Mouse (Mus musculus): ENCODE results near the gene Bpifa2.
"Not testable (repeated sequence)": the region's sequence is repeated elsewhere in the genome, so short reads cannot be mapped to it uniquely, and the experiment has no call there.

Gene Bpifa2

GRCm38 (mm10) chr2:154007965-154008364 is at the start of gene Bpifa2:
Gene Bpifa2 (plus strand): TSS chr2:154008265.
- DNase-seq (ENCODE audit: low spot score in 2 of 2): no peak

GRCm38 (mm10) chr2:153962821-153963331 is 45.2 kb upstream of the Bpifa2 start:
- no peak for DNase-seq (ENCODE audit: low spot score in 2 of 2)

- no peak for DNase-seq (ENCODE audit: low spot score in 2 of 2)
Measured at GRCm38 (mm10) chr2:153963334-153963733, 44.7 kb upstream of the Bpifa2 start.

GRCm38 (mm10) chr2:153970221-153970620 is 37.8 kb upstream of the Bpifa2 start:
- no peak for DNase-seq (ENCODE audit: low spot score in 2 of 2)

- DNase-seq (ENCODE audit: low spot score in 2 of 2): no peak
Measured at GRCm38 (mm10) chr2:153974582-153974981, 33.5 kb upstream of the Bpifa2 start, which contains the start of gene Bpifa6. Gene Bpifa6 (plus strand): TSS chr2:153974945.

GRCm38 (mm10) chr2:153995770-153996169 is 12.3 kb upstream of the Bpifa2 start:
- peak; percentile 30 to 68 for DNase-seq (ENCODE audit: low spot score in 2 of 2)

- no peak for DNase-seq (ENCODE audit: low spot score in 2 of 2)
Measured at GRCm38 (mm10) chr2:154000501-154000900, 7.6 kb upstream of the Bpifa2 start.

GRCm38 (mm10) chr2:154001056-154001455 is 7.0 kb upstream of the Bpifa2 start:
- DNase-seq (ENCODE audit: low spot score in 2 of 2): no peak

- no peak for DNase-seq (ENCODE audit: low spot score in 2 of 2)
Measured at GRCm38 (mm10) chr2:154004456-154004855, 3.6 kb upstream of the Bpifa2 start.

- no peak for DNase-seq (ENCODE audit: low spot score in 2 of 2)
Measured at GRCm38 (mm10) chr2:154005094-154005493, 3.0 kb upstream of the Bpifa2 start.

- DNase-seq (ENCODE audit: low spot score in 2 of 2): no peak
Measured at GRCm38 (mm10) chr2:154005734-154006133, 2.3 kb upstream of the Bpifa2 start.

- no peak for DNase-seq (ENCODE audit: low spot score in 2 of 2)
Measured at GRCm38 (mm10) chr2:154006331-154006730, 1.7 kb upstream of the Bpifa2 start.

GRCm38 (mm10) chr2:154007381-154007780 is 684 bp upstream of the Bpifa2 start:
- DNase-seq (ENCODE audit: low spot score in 2 of 2): no peak

- no peak for DNase-seq (ENCODE audit: low spot score in 2 of 2)
Measured at GRCm38 (mm10) chr2:154017990-154018389, 9.9 kb downstream of the Bpifa2 start.

- not testable (repeated sequence) for DNase-seq (ENCODE audit: low spot score in 2 of 2)
Measured at GRCm38 (mm10) chr2:154024676-154025075, 16.6 kb downstream of the Bpifa2 start.

GRCm38 (mm10) chr2:154038932-154039331 is 30.9 kb downstream of the Bpifa2 start:
- peak in 1 of 2 experiments; percentile 4 for DNase-seq (ENCODE audit: low spot score in 2 of 2)

- no peak for DNase-seq (ENCODE audit: low spot score in 2 of 2)
Measured at GRCm38 (mm10) chr2:154044743-154045142, 36.7 kb downstream of the Bpifa2 start.

GRCm38 (mm10) chr2:154058690-154059089 is 50.6 kb downstream of the Bpifa2 start:
- DNase-seq (ENCODE audit: low spot score in 2 of 2): no peak
